ENCODE assay signal across 8 mouse cellular contexts in genomic region chr4:56864016-56864415, GRCm38 (mm10). TPM values are rescaled to one million over a fixed set of nuclear protein-coding genes. Genes with fewer than 3 reads are reported as not detected.
DNase-seq lines count a peak whose midpoint lies in the region; ATAC-seq and TF ChIP-seq lines count a peak whose summit lies in the region.

No protein-coding gene starts in this region.

- TF ChIP-seq CTCF in hindbrain, postnatal 0 days (IDR thresholded peaks at IDR 0.05; ENCODE audit: low read depth): no peak

- H3K4me1 ChIP-seq in heart, embryonic 10.5 days: peaks cover 19% of the 10 kb centered on the region
- H3K4me1 ChIP-seq in hindbrain, postnatal 0 days (ENCODE audit: insufficient read depth, low read length): peaks cover 13% of the 10 kb centered on the region
- peaks cover 27% of the 10 kb centered on the region for H3K4me1 ChIP-seq in midbrain, embryonic 10.5 days

- no peak for ATAC-seq in hindbrain, postnatal 0 days

- H3K4me3 ChIP-seq in heart, embryonic 10.5 days: peak overlapping the region; percentile 85
- peak overlapping the region; percentile 78 for H3K4me3 ChIP-seq in hindbrain, postnatal 0 days (ENCODE audit: low read length)
- peak overlapping the region; percentile 94 for H3K4me3 ChIP-seq in midbrain, embryonic 10.5 days

- DNase-seq in heart, embryonic 10.5 days (ENCODE audit: low spot score): no peak
- DNase-seq in heart, adult 11 months: no peak
- peak; percentile 28 for DNase-seq in urinary bladder, postnatal 14 days (ENCODE audit: low spot score)
- no peak for DNase-seq in urinary bladder, adult 2 months (ENCODE audit: low spot score)
- no peak for DNase-seq in hindbrain, postnatal 0 days (ENCODE audit: low spot score)
- no peak for DNase-seq in midbrain, embryonic 10.5 days (ENCODE audit: low spot score)
- no peak for DNase-seq in spleen, postnatal 36 days (ENCODE audit: low spot score in 2 of 2)
- no peak for DNase-seq in layer of hippocampus, postnatal 10 days (ENCODE audit: low spot score in 2 of 2)

- H3K9ac ChIP-seq in hindbrain, postnatal 0 days (replicated peaks; ENCODE audit: low read length): peak overlapping the region; percentile 85

- peak overlapping the region; percentile 88 for H3K27ac ChIP-seq in heart, embryonic 10.5 days
- peak overlapping the region; percentile 92 for H3K27ac ChIP-seq in hindbrain, postnatal 0 days
- H3K27ac ChIP-seq in midbrain, embryonic 10.5 days (replicated peaks): peak overlapping the region; percentile 91

- peak overlapping the region; percentile 87 for H3K4me2 ChIP-seq in hindbrain, postnatal 0 days (ENCODE audit: low read depth, low read length)

- no peaks in the 10 kb centered on the region for H3K27me3 ChIP-seq in heart, embryonic 10.5 days (ENCODE audit: insufficient read depth, poor library complexity, severe bottlenecking)
- no peaks in the 10 kb centered on the region for H3K27me3 ChIP-seq in hindbrain, postnatal 0 days (ENCODE audit: insufficient read depth, low read length)
- no peaks in the 10 kb centered on the region for H3K27me3 ChIP-seq in midbrain, embryonic 10.5 days (ENCODE audit: low read depth, poor library complexity, severe bottlenecking)

- H3K36me3 ChIP-seq in heart, embryonic 10.5 days: no peaks in the 10 kb centered on the region
- H3K36me3 ChIP-seq in hindbrain, postnatal 0 days (ENCODE audit: insufficient read depth, low read length): no peaks in the 10 kb centered on the region
- no peaks in the 10 kb centered on the region for H3K36me3 ChIP-seq in midbrain, embryonic 10.5 days

- WGBS in heart, embryonic 10.5 days: 59% methylated on average over 4 of the region's 4 CpGs
- 33% methylated on average over 4 of the region's 4 CpGs for WGBS in hindbrain, postnatal 0 days
- WGBS in midbrain, embryonic 10.5 days: 66% methylated on average over 4 of the region's 4 CpGs

- H3K9me3 ChIP-seq in heart, embryonic 10.5 days: no peaks in the 10 kb centered on the region
- H3K9me3 ChIP-seq in hindbrain, postnatal 0 days (ENCODE audit: low read length): no peaks in the 10 kb centered on the region
- H3K9me3 ChIP-seq in midbrain, embryonic 10.5 days (replicated peaks): no peaks in the 10 kb centered on the region

RNA-seq across cellular contexts. Expression of gene Ctnnal1, which starts 1.0 kb away (rescaled TPM):
- polyA plus RNA-seq in heart, embryonic 10.5 days (2016; fragmentation: Nextera tagmentation; extraction: Ambion mirVana): 18.2 and 23.2 TPM in 2 replicates
- polyA plus RNA-seq in urinary bladder, adult 2 months (2012; rRNA removed): 57.8 and 69.1 TPM in 2 replicates
- 9.5 and 16.3 TPM in 2 replicates for total RNA-seq in hindbrain, postnatal 0 days (2014; rRNA removed)
- polyA plus RNA-seq in hindbrain, postnatal 0 days (2015; fragmentation: Nextera tagmentation; extraction: Ambion mirVana): 17.8 and 20.2 TPM in 2 replicates
- polyA plus RNA-seq in midbrain, embryonic 10.5 days (2016; fragmentation: Nextera tagmentation; extraction: Ambion mirVana): 28.6 and 29.6 TPM in 2 replicates
- total RNA-seq in layer of hippocampus, postnatal 10 days (2021): 10 to 100 TPM; 13.1 to 17.6 TPM
